Mouse (Mus musculus) brain, embryonic 14.5 days (tissue): ENCODE measurements around the gene Mpdu1.

Experiments used
- CTCF ChIP-seq: fragments of 200-500 bp; IDR thresholded peaks from 2 replicates; pipeline ENCODE4 v1.5.1; 2012; ENCODE audit warnings: inconsistent platforms, mild to moderate bottlenecking, moderate library complexity, borderline replicate concordance; ENCODE audit not compliant: insufficient read depth, insufficient read length; ENCODE audit errors: extremely low read depth
- POLR2A ChIP-seq: fragments of 200-500 bp; IDR thresholded peaks from 2 replicates; pipeline ENCODE4 v1.6.1; 2012; ENCODE audit warnings: mild to moderate bottlenecking, inconsistent platforms, borderline replicate concordance; ENCODE audit not compliant: poor library complexity, insufficient read depth, insufficient read length, severe bottlenecking; ENCODE audit errors: extremely low read depth

DNA sequence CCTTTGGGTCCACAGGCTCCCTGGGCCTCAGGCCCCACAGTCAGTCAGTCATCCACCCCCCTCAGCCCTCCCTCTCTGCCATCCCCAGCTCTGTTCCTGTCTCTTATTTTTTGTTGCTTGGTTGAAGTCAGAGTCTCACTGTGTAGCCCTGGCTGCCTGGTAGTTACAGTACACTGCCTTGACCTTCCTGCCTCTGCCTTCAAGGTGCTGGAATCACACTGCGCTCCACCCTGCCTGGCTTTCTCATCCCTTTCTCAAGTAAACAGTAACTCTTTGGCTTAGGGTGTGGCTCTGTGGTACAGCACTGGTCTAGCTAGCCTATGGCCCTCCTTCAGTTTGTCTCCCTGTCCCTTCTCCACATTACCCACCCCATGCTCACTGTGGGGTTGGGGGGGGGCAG, 27.4 kb upstream of the Mpdu1 start:
- TF ChIP-seq CTCF (no peak), POLR2A (no peak)
